Comparison of ENCODE assay signal across 8 mouse cellular contexts in the genomic region with DNA sequence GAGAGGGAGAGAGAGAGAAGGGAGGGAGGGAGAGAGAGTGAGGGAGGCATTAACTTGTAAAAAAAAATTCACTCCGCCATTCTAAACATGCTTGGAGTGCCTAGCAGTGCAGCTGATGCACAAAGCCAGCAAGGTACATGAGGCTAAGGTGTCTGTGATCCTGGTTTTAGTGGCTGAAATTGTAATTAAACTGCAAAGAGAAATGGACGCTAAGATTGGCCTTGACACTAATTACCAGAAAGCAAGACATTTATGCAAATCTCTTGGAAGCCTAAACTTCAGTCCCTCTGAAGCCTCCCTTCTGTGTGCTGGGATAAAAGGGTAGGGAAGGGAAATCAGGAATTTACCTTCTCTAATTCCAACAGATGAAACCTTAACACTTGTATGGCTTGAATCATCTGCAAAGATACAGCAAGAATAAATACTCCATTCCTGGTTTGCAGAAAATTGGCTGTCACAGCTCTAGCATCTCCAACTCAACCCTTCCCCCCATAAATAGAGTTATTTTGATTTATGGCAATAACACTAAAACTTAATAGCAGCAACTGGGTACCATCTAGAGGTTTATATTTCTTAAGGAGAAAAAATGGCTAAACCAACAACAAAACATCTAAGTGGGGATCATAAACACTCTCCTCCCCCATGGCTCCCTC. TPM values are rescaled to one million over a fixed set of nuclear protein-coding genes. Genes with fewer than 3 reads are reported as not detected.
A peak's percentile ranks its signal among the peaks of the same experiment; 100 is the strongest.
DNase-seq lines count a peak whose midpoint lies in the region; ATAC-seq and TF ChIP-seq lines count a peak whose summit lies in the region.
"Had no signal": no experiment of that assay in that cellular context is flagged by ENCODE, and none has a peak within 500 bp of the region (broad histone marks: within the 10 kb centered on the region; RNA-seq: fewer than 3 reads in every experiment).

No protein-coding gene starts in this region.

- no peak for TF ChIP-seq POLR2A in lung, adult 2 months (IDR thresholded peaks at IDR 0.05; ENCODE audit: borderline replicate concordance, extremely low read depth, low read depth, low read length)

- H3K27me3 ChIP-seq in forebrain, embryonic 14.5 days (replicated peaks; ENCODE audit: control insufficient read depth, insufficient read depth, low read length): peaks cover 56% of the 10 kb centered on the region
- no peaks in the 10 kb centered on the region for H3K27me3 ChIP-seq in intestine, postnatal 0 days (replicated peaks; ENCODE audit: control insufficient read depth, insufficient read depth, low read length)
- no peaks in the 10 kb centered on the region for H3K27me3 ChIP-seq in stomach, embryonic 14.5 days (ENCODE audit: control insufficient read depth, insufficient read depth, low read length)
- H3K27me3 ChIP-seq: Patski had no signal

- peak overlapping the region; percentile 80; the same call in 1 of the 2 replicates for H3K4me2 ChIP-seq in forebrain, embryonic 14.5 days (ENCODE audit: low read length)
- H3K4me2 ChIP-seq in intestine, postnatal 0 days (replicated peaks; ENCODE audit: low read depth): peak overlapping the region; percentile 90
- H3K4me2 ChIP-seq in stomach, embryonic 14.5 days (replicated peaks; ENCODE audit: low read depth, low read length): peak overlapping the region; percentile 58

- peak overlapping the region; percentile 2 for H3K4me3 ChIP-seq in lung, adult 2 months (replicated peaks; ENCODE audit: extremely low read depth, low read depth, low read length)
- no peak overlapping the region for H3K4me3 ChIP-seq in forebrain, embryonic 14.5 days (ENCODE audit: low read depth, low read length)
- H3K4me3 ChIP-seq in intestine, postnatal 0 days (ENCODE audit: low read depth, low read length): peak overlapping the region; percentile 65; the same call in 1 of the 2 replicates
- H3K4me3 ChIP-seq in stomach, embryonic 14.5 days (ENCODE audit: low read depth, low read length): peak overlapping the region; percentile 46

- no peak for TF ChIP-seq CTCF in lung, adult 2 months (IDR thresholded peaks at IDR 0.05; ENCODE audit: insufficient read depth, low read length)
- TF ChIP-seq CTCF in intestine, postnatal 0 days (IDR thresholded peaks at IDR 0.05; ENCODE audit: low read depth): no peak

- WGBS in lung, adult 2 months: 48% methylated on average over 2 of the region's 2 CpGs
- WGBS in forebrain, embryonic 14.5 days: 15% methylated on average over 2 of the region's 2 CpGs
- WGBS in intestine, postnatal 0 days: 55% methylated on average over 2 of the region's 2 CpGs
- WGBS in stomach, embryonic 14.5 days: 8% methylated on average over 2 of the region's 2 CpGs

- no peak overlapping the region for H3K27ac ChIP-seq in forebrain, embryonic 14.5 days (ENCODE audit: low read depth, low read length)
- peak overlapping the region; percentile 55; the same call in 1 of the 2 replicates for H3K27ac ChIP-seq in intestine, postnatal 0 days (ENCODE audit: low read depth, low read length)
- H3K27ac ChIP-seq in stomach, embryonic 14.5 days (ENCODE audit: low read length): peak overlapping the region; percentile 100

- H3K9me3 ChIP-seq in forebrain, embryonic 14.5 days (replicated peaks; ENCODE audit: control insufficient read depth, low read length): no peaks in the 10 kb centered on the region
- H3K9me3 ChIP-seq in intestine, postnatal 0 days (ENCODE audit: control insufficient read depth): no peaks in the 10 kb centered on the region
- no peaks in the 10 kb centered on the region for H3K9me3 ChIP-seq in stomach, embryonic 14.5 days (ENCODE audit: control insufficient read depth, low read depth, low read length)

- no peak for ATAC-seq in forebrain, embryonic 14.5 days
- no peak for ATAC-seq in intestine, postnatal 0 days
- no peak for ATAC-seq in stomach, embryonic 14.5 days (ENCODE audit: insufficient number of reproducible peaks, insufficient read depth, low FRiP score, low read depth)
- ATAC-seq in activated CD4-positive, CD25-positive, alpha-beta regulatory T cell, adult 4 months: no peak
- ATAC-seq: Patski had no signal

- no peak for DNase-seq in lung, adult 2 months
- no peak for DNase-seq in lung, postnatal 10 days
- DNase-seq in forebrain, embryonic 14.5 days (ENCODE audit: low spot score): no peak
- DNase-seq in left cerebral cortex, adult 8-10 months (ENCODE audit: low spot score in 2 of 2): no peak

- H3K4me1 ChIP-seq in lung, adult 2 months (ENCODE audit: control insufficient read depth, insufficient read depth, low read length): peaks cover 5% of the 10 kb centered on the region
- H3K4me1 ChIP-seq in forebrain, embryonic 14.5 days (ENCODE audit: control insufficient read depth, insufficient read depth, low read length): peaks cover 5% of the 10 kb centered on the region
- no peaks in the 10 kb centered on the region for H3K4me1 ChIP-seq in intestine, postnatal 0 days (replicated peaks; ENCODE audit: control insufficient read depth, insufficient read depth, low read length)
- H3K4me1 ChIP-seq in stomach, embryonic 14.5 days (ENCODE audit: control insufficient read depth, insufficient read depth, low read length): peaks cover 23% of the 10 kb centered on the region; the same call in 1 of the 2 replicates

- no peaks in the 10 kb centered on the region for H3K36me3 ChIP-seq in forebrain, embryonic 14.5 days (ENCODE audit: control insufficient read depth, insufficient read depth, low read length)
- H3K36me3 ChIP-seq in intestine, postnatal 0 days (ENCODE audit: control insufficient read depth, insufficient read depth): peaks cover 7% of the 10 kb centered on the region; the same call in 1 of the 2 replicates
- H3K36me3 ChIP-seq in stomach, embryonic 14.5 days (ENCODE audit: control insufficient read depth, insufficient read depth, low read length): peaks cover 41% of the 10 kb centered on the region

- H3K9ac ChIP-seq in forebrain, embryonic 14.5 days (ENCODE audit: low read length): no peak overlapping the region
- H3K9ac ChIP-seq in intestine, postnatal 0 days (ENCODE audit: low read depth, low read length): no peak overlapping the region
- H3K9ac ChIP-seq in stomach, embryonic 14.5 days (replicated peaks; ENCODE audit: low read depth, low read length): peak overlapping the region; percentile 100

RNA-seq across cellular contexts. Expression of a gene that starts 6.2 kb away (rescaled TPM):
- 26.0 and 31.3 TPM in 2 replicates for polyA plus RNA-seq in lung, adult 2 months (2012; rRNA removed)
- 19.2 and 20.1 TPM in 2 replicates for polyA plus RNA-seq in forebrain, embryonic 14.5 days (2014; fragmentation: Nextera tagmentation; extraction: Ambion mirVana)
- polyA plus RNA-seq in intestine, postnatal 0 days (2015; fragmentation: Nextera tagmentation; extraction: Ambion mirVana): 22.1 and 22.9 TPM in 2 replicates
- polyA plus RNA-seq in stomach, embryonic 14.5 days (2014; fragmentation: Nextera tagmentation; extraction: Ambion mirVana): 151 and 155 TPM in 2 replicates
- 10 to 100 TPM in 1 of 4 experiments, 1 to 10 TPM in 3; 6.9 to 10.6 (median 7.7) TPM for total RNA-seq in left cerebral cortex, adult 8-10 months (2022)
- polyA plus RNA-seq in activated CD4-positive, CD25-positive, alpha-beta regulatory T cell, adult 4 months (2017; shearing (Covaris generic)): under 1 TPM in 1 of 2 experiments, not detected in 1; 0.33 TPM

Comparison
In these comparisons a context has a peak if more than half of its experiments do, and no peak if none do; other contexts are left out.
1. RNA of a gene that starts 6.2 kb away (polyA plus RNA-seq): 151 to 155 TPM in stomach, embryonic 14.5 days, 26.0 to 31.3 TPM in lung, adult 2 months, 22.1 to 22.9 TPM in intestine, postnatal 0 days and 19.2 to 20.1 TPM in forebrain, embryonic 14.5 days; 0.33 TPM in activated CD4-positive, CD25-positive, alpha-beta regulatory T cell, adult 4 months; every median in the first group is over 10 times any median in the second.
2. Peak in every context shown above with its lines, with median percentiles within 50 percentile points of each other: H3K4me2 ChIP-seq.